Mouse (Mus musculus) effector memory CD4-positive, alpha-beta T cell, adult 7 months (primary cell): ENCODE results near the gene Brix1. TPM values are rescaled to one million over a fixed set of nuclear protein-coding genes. Genes with fewer than 3 reads are reported as not detected.

Experiments used
- polyA plus RNA-seq: library from polyadenylated mRNA; unstranded; fragments of 100-300 nt; shearing (Covaris generic); gene quantifications from one replicate; pipeline ENCODE4 v1.2.1, GENCODE M21; 2017

The Brix1 gene
- polyA plus RNA-seq = 128 TPM

GRCm38 (mm10) chr15:10485484-10486364 is at the start of gene Brix1, which contains the start of gene Rad1:
Gene Brix1, minus strand, starts transcription at chr15:10485947.
Gene Rad1, plus strand, starts transcription at chr15:10486018.

DNA sequence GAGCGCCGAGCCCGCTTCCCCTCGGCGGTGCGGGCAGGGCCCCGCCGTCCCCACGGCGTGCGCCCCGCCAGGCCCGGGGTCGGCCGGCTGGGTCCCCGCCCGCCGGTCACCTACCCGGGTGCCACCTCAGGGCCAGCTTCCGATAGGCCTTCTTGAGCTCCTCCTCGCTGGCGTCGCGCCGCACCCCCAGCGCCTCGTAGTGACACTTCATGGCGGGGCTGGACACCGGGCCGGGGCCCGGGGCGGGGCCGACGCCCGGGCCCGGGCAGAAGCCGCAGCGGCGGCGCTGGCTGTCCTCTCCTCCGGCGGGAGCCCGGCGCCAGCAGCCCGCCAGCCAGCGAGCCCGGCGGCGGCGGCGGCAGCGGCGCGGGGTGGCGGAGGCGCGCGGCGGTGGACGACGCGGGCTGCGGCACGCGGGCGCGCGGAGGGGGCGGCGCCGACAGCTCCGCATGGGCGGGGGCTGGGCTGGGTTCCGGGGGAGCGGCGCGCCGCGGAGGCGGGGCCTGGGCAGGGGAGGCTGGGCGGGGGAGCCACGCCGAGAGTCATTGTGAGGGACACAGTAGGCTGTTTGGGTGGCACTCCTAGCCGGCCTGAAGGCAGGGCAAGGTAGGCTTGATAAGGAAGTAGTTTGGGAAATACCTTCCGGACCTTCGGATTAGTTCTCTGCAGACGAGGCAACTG is 15.5 kb downstream of the Brix1 start, which contains the start of gene Dnajc21:
Gene Dnajc21, minus strand, starts transcription at position 366 of the 681 bp plus-strand sequence.

Other genes with a start within 250 kb of the Brix1 start
- not detected for gene Gm21973, start 160.6 kb downstream of the Brix1 start, polyA plus RNA-seq
- gene Agxt2, start 127.4 kb downstream of the Brix1 start, polyA plus RNA-seq = 0.38 TPM
- gene Dnajc21, start 15.4 kb downstream of the Brix1 start, polyA plus RNA-seq = 48.0 TPM
- 23.1 TPM for gene Rad1, start 71 bp upstream of the Brix1 start, polyA plus RNA-seq
- gene Ttc23l, start 72.7 kb upstream of the Brix1 start, polyA plus RNA-seq = not detected
- gene Rai14, start 228.7 kb upstream of the Brix1 start, polyA plus RNA-seq = 1.5 TPM